Mouse (Mus musculus) C2C12 (cell line): ENCODE measurements around the gene Baz2b. TPM values are rescaled to one million over a fixed set of nuclear protein-coding genes. Genes with fewer than 3 reads are reported as not detected.

Experiments
- H3K27me3 ChIP-seq: one replicate; pipeline ENCODE4 v1.6.1; 2011; ENCODE audit not compliant: control insufficient read depth, insufficient read depth, insufficient read length
- H3K36me3 ChIP-seq: one replicate; pipeline ENCODE4 v1.6.1; 2011; ENCODE audit not compliant: control insufficient read depth, insufficient read depth
- H3K4me3 ChIP-seq: one replicate; pipeline ENCODE4 v1.5.1; 2011; ENCODE audit warnings: mild to moderate bottlenecking, control low read depth; ENCODE audit not compliant: poor library complexity, insufficient read depth, severe bottlenecking
- H3K79me2 ChIP-seq: one replicate; pipeline ENCODE4 v1.6.1; 2011; ENCODE audit not compliant: control insufficient read depth, insufficient read depth
- H3K79me3 ChIP-seq: one replicate; pipeline ENCODE4 v1.6.1; 2011; ENCODE audit warnings: low read depth, control low read depth
- H3ac ChIP-seq: one replicate; pipeline ENCODE3; 2011; ENCODE audit warnings: low read depth; ENCODE audit not compliant: control insufficient read depth, insufficient read length
- CEBPB ChIP-seq: IDR thresholded peaks from one replicate; pipeline ENCODE4 v1.6.1; 2011; ENCODE audit warnings: low read depth, mild to moderate bottlenecking, control low read depth, moderate library complexity
- CTCF ChIP-seq: IDR thresholded peaks from one replicate; pipeline ENCODE4 v1.5.1; 2011; ENCODE audit not compliant: control insufficient read depth, insufficient read depth, insufficient read length
- FOSL1 ChIP-seq: IDR thresholded peaks from one replicate; pipeline ENCODE4 v1.8.0; 2011; ENCODE audit warnings: mild to moderate bottlenecking, low read length; ENCODE audit not compliant: poor library complexity, insufficient read depth, severe bottlenecking
- MAX ChIP-seq: IDR thresholded peaks from one replicate; pipeline ENCODE4 v1.6.1; 2011; ENCODE audit warnings: mild to moderate bottlenecking, control low read depth
- MYOD1 ChIP-seq: IDR thresholded peaks from one replicate; pipeline ENCODE4 v1.6.1; 2011; ENCODE audit warnings: low read depth; ENCODE audit not compliant: control insufficient read depth, insufficient read length
- MYOG ChIP-seq: IDR thresholded peaks from one replicate; pipeline ENCODE4 v1.6.1; 2011; ENCODE audit not compliant: control insufficient read depth, insufficient read length; ENCODE audit errors: extremely low read depth
- USF1 ChIP-seq: IDR thresholded peaks from one replicate; pipeline ENCODE4 v1.6.1; 2011; ENCODE audit warnings: low read depth, mild to moderate bottlenecking, control low read depth, moderate library complexity
- polyA plus RNA-seq: library from polyadenylated mRNA; unstranded; fragments of >200 nt; fragmentation: generic; extraction: Trizol; gene quantifications from one replicate; pipeline ENCODE4 v1.2.1, GENCODE M21; 2012; ENCODE audit warnings: missing spikeins

Baz2b gene
- polyA plus RNA-seq, 1 experiment: 9.4 TPM

DNA sequence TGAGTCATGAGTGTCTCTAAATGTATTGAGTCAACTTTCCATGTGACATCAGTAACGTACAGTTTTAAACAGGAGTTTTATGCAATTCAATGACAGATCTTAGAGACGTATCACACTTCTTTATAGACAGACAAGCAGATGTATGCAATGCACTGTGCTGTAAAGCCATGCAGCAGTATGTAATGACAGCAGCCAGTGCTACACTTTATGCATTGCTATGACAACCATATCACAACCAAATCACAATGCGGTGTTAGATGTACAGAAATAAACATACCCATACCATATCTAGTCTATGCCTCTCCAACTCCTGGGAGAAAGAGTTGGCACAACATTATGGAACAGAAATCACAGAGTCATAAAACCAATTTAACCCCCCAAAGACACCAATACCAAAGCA lies 276.5 kb downstream of the Baz2b start:
- Histone ChIP-seq H3K36me3 (peaks cover 4% of the 10 kb centered on the region), H3ac (no peak overlapping the region), H3K27me3 (no peaks in the 10 kb centered on the region), H3K79me2 (no peaks in the 10 kb centered on the region), H3K79me3 (no peaks in the 10 kb centered on the region), H3K4me3 (no peak overlapping the region)
- no peak for TF ChIP-seq MYOD1
- no peak for TF ChIP-seq CEBPB
- no peak for TF ChIP-seq USF1
- no peak for TF ChIP-seq MYOG
- TF ChIP-seq FOSL1: no peak
- TF ChIP-seq MAX: no peak
- no peak for TF ChIP-seq CTCF

DNA sequence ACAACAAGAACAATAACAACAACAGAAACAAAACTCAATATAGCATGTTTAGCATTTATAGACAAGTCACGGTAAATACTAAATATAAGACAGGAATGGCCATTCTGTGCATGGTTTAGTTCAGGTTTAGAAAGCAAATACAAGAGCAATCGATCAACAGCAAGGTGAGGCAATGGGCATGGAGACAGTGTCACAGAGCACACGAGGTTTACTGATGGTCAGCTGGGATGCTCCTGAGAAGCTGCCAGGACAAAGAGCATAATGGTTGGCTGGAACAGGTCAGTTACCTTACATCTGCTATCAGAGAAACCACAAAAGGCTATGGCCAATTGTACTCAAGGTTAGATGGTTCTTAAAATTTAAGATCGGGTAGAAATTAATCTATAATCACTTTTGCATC lies 277.4 kb downstream of the Baz2b start:
- no peaks in the 10 kb centered on the region for H3K79me2 ChIP-seq
- H3K79me3 ChIP-seq: no peaks in the 10 kb centered on the region
- no peaks in the 10 kb centered on the region for H3K27me3 ChIP-seq
- H3ac ChIP-seq: no peak overlapping the region
- H3K36me3 ChIP-seq: peaks cover 4% of the 10 kb centered on the region
- no peak overlapping the region for H3K4me3 ChIP-seq
- TF ChIP-seq CEBPB (no peak), MYOG (no peak), FOSL1 (no peak), CTCF (no peak), MAX (no peak), MYOD1 (no peak), USF1 (no peak)

DNA sequence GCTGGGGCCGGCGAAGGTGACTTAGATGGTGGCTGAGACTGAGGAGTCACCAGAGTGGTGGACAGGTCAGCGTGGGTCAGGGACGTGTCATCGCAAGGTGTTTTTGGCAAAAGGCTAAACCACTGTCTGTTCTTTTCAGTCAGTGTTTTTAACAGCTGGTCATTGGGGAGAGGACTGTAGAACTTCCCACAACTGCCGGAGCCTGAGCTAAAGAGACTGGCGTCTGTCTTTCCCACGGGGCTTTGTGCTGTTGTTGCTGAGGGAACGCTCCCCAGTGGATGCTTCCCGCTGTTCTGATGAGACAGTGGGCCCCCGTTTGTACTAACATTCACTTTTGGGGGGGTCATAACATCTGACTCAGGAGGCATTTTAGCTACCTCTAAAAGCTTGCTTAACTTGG lies 296.0 kb downstream of the Baz2b start:
- peaks cover 34% of the 10 kb centered on the region for H3K36me3 ChIP-seq
- no peak overlapping the region for H3ac ChIP-seq
- no peaks in the 10 kb centered on the region for H3K79me3 ChIP-seq
- no peaks in the 10 kb centered on the region for H3K79me2 ChIP-seq
- no peak overlapping the region for H3K4me3 ChIP-seq
- H3K27me3 ChIP-seq: no peaks in the 10 kb centered on the region
- TF ChIP-seq MYOG (no peak), USF1 (no peak)

DNA sequence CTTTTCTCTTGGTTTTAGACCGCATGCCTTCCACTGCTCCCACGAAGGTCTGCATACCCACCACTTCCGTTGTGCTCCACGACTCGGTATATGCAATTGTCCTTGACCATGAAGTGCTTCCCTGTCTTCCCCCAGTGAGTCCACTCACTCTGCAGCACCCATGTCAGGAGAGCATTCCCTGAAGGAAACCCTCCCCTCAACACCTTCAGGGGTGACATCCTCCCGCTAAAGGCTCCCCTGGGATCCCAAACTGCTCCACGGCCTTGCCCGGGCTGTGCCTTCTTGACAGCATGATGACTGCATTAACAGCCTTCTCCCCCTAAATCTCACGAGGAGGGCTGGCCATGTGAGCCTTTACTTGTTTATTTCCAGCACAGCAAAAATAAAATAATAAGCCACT lies 301.6 kb downstream of the Baz2b start:
- H3K36me3 ChIP-seq: peaks cover 27% of the 10 kb centered on the region
- no peaks in the 10 kb centered on the region for H3K27me3 ChIP-seq
- H3K4me3 ChIP-seq: no peak overlapping the region
- TF ChIP-seq CEBPB (no peak), CTCF (no peak), MAX (no peak), MYOG (no peak), MYOD1 (no peak), FOSL1 (no peak), USF1 (no peak)
- no peaks in the 10 kb centered on the region for H3K79me2 ChIP-seq
- H3K79me3 ChIP-seq: no peaks in the 10 kb centered on the region
- no peak overlapping the region for H3ac ChIP-seq

DNA sequence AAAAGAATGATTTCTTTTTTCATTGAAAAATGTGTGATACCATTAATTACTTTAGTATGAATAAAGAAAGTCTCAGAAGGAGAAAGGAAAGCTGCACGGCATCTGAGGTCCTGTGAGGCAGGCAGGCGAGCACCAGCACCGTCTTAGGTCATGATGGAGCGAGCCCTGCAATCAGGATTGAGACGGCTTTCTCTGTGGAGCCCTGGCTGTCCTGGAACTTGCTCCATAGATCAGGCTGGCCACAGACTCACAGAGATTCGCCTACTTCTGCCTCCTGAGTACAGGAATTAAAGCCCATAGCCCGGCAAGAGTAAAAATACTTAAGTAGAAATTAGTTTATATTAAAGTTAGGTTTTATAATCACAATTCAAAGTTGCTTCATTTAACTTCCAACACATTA lies 305.6 kb downstream of the Baz2b start:
- peaks cover 31% of the 10 kb centered on the region for H3K36me3 ChIP-seq
- H3K4me3 ChIP-seq: no peak overlapping the region
- H3K79me2 ChIP-seq: no peaks in the 10 kb centered on the region
- no peak for TF ChIP-seq FOSL1
- TF ChIP-seq MAX: no peak
- TF ChIP-seq MYOG: no peak
- no peak for TF ChIP-seq MYOD1
- no peak for TF ChIP-seq CEBPB
- no peak for TF ChIP-seq CTCF
- TF ChIP-seq USF1: no peak
- no peak overlapping the region for H3ac ChIP-seq
- no peaks in the 10 kb centered on the region for H3K79me3 ChIP-seq
- H3K27me3 ChIP-seq: no peaks in the 10 kb centered on the region

DNA sequence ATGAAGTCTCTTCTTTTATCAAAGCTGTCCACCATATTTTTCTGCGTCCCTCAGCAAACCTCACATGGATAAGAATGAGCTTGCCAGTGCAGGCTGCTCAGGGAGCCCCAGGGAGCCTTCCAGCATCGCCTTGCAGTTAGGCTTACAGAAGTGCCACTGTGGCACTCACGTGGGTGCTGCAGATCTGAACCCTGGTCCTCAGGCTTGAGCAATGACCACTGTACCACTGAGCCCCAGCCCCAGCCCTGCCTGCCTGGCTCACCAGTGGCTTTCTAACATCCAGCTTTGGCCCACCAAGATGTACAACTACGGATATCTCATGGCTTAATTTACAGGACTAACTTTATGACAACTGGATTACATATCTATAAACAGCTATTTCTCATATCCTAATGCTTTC lies 311.0 kb downstream of the Baz2b start:
- no peaks in the 10 kb centered on the region for H3K79me2 ChIP-seq
- no peak overlapping the region for H3K4me3 ChIP-seq
- no peak for TF ChIP-seq MYOD1
- no peaks in the 10 kb centered on the region for H3K79me3 ChIP-seq
- H3K27me3 ChIP-seq: no peaks in the 10 kb centered on the region
- H3ac ChIP-seq: no peak overlapping the region
- H3K36me3 ChIP-seq: peaks cover 20% of the 10 kb centered on the region
